Mouse (Mus musculus) CH12.LX (cell line): ENCODE measurements at regions not wholly inside any gene's neighbourhood (a gene's known extent, or its start where the extent isn't known, plus 50 kb on each side); places are given as distances from the start of the nearest gene placed in this dataset.

Source experiments
- CHD1 ChIP-seq: IDR thresholded peaks from 2 replicates; pipeline ENCODE4 v1.6.1; 2012; ENCODE audit warnings: low read depth, low read length, improper control_type of control experiment, inconsistent platforms
- CTCF ChIP-seq, 2 experiments: IDR thresholded peaks in 1 of 2; conservative IDR thresholded peaks in 1 of 2; 2 replicates each; pipeline ENCODE4 v1.5.1; 2011 to 2012; ENCODE audit warnings: low read depth in 2 of 2, low read length in 2 of 2, improper control_type of control experiment in 1 of 2, inconsistent platforms in 1 of 2, mild to moderate bottlenecking in 1 of 2, moderate library complexity in 1 of 2
- E2F4 ChIP-seq: IDR thresholded peaks from 2 replicates; pipeline ENCODE4 v1.6.1; 2011; ENCODE audit warnings: low read depth, low read length, improper control_type of control experiment; ENCODE audit not compliant: insufficient replicate concordance
- HCFC1 ChIP-seq: IDR thresholded peaks from 2 replicates; pipeline ENCODE4 v1.6.1; 2012; ENCODE audit warnings: low read depth, mild to moderate bottlenecking, inconsistent platforms, low read length, improper control_type of control experiment
- IRF4 ChIP-seq: IDR thresholded peaks from 2 replicates; pipeline ENCODE4 v1.6.1; 2014; ENCODE audit warnings: low read depth, mild to moderate bottlenecking, inconsistent platforms, low read length, improper control_type of control experiment
- MAFK ChIP-seq: IDR thresholded peaks from 2 replicates; pipeline ENCODE4 v1.6.1; 2011; ENCODE audit warnings: low read length, improper control_type of control experiment; ENCODE audit not compliant: insufficient replicate concordance
- MAX ChIP-seq: IDR thresholded peaks from 2 replicates; pipeline ENCODE4 v1.6.1; 2011; ENCODE audit warnings: low read length, improper control_type of control experiment
- NELFE ChIP-seq: IDR thresholded peaks from 2 replicates; pipeline ENCODE4 v1.6.1; 2011; ENCODE audit warnings: low read depth, low read length, improper control_type of control experiment
- POLR2A ChIP-seq: IDR thresholded peaks from 2 replicates; pipeline ENCODE4 v1.6.1; 2011; ENCODE audit warnings: low read depth, mild to moderate bottlenecking, improper control_type of control experiment, low read length
- RAD21 ChIP-seq: IDR thresholded peaks from 2 replicates; pipeline ENCODE4 v1.6.1; 2011; ENCODE audit warnings: low read depth, mild to moderate bottlenecking, low read length, improper control_type of control experiment, moderate library complexity
- SIN3A ChIP-seq: IDR thresholded peaks from 2 replicates; pipeline ENCODE4 v1.6.1; 2012; ENCODE audit warnings: low read length, improper control_type of control experiment, inconsistent platforms
- UBTF ChIP-seq: IDR thresholded peaks from 2 replicates; pipeline ENCODE4 v1.6.1; 2012; ENCODE audit warnings: low read depth, mild to moderate bottlenecking, inconsistent platforms, low read length, improper control_type of control experiment, moderate library complexity
- USF2 ChIP-seq: conservative IDR thresholded peaks from 2 replicates; pipeline ENCODE4 v1.6.1; 2011; ENCODE audit warnings: low read depth, low read length, improper control_type of control experiment
- ZC3H11A ChIP-seq: IDR thresholded peaks from 2 replicates; pipeline ENCODE4 v1.6.1; 2012; ENCODE audit warnings: low read depth, mild to moderate bottlenecking, inconsistent platforms, low read length, improper control_type of control experiment

DNA sequence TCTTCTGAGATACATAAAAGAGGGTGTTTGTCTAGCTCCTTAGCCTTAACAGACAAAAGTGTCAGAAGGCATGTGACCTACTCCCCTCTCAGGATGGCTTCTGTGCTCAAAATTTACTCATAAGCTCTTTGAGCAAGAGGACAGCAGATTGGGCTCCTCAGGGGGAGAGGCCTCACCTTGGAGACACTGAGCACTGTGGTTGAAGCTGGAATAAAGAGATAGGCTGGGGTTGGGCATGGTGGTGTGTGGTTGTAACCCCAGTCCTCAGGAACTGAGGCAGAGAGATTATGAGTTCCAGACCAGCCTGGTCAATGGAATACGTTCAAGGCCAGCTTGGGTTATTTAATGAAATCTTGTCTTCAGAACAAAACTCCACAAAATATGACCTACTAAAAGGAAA lies 82.5 kb upstream of the Slc22a23 start:
- no peak for TF ChIP-seq RAD21
- no peak for TF ChIP-seq USF2
- no peak for TF ChIP-seq ZC3H11A
- TF ChIP-seq MAX = no peak
- no peak for TF ChIP-seq POLR2A
- no peak for TF ChIP-seq IRF4
- TF ChIP-seq CTCF (conservative IDR thresholded peaks at IDR 0.05 in 1 of 2, IDR thresholded peaks at IDR 0.05 in 1 of 2; ENCODE audit: low read depth in 2 of 2, low read length in 2 of 2) = no peak
- no peak for TF ChIP-seq CHD1
- no peak for TF ChIP-seq UBTF
- no peak for TF ChIP-seq SIN3A
- no peak for TF ChIP-seq HCFC1
- TF ChIP-seq NELFE = no peak
- TF ChIP-seq E2F4 = no peak
- no peak for TF ChIP-seq MAFK
